Mouse (Mus musculus) spleen, embryonic (tissue): Measurements from ENCODE around the gene Zfp513.
"Not testable (repeated sequence)": the region's sequence is repeated elsewhere in the genome, so short reads cannot be mapped to it uniquely, and the experiment has no call there.

Experiments
- CTCF ChIA-PET: fragments of 350-600 bp; sonication (Branson Sonifier 250); formaldehyde crosslinking; loops from one replicate; lab custom pipeline; 2022; lab: Charles Lee

Zfp513 gene

DNA sequence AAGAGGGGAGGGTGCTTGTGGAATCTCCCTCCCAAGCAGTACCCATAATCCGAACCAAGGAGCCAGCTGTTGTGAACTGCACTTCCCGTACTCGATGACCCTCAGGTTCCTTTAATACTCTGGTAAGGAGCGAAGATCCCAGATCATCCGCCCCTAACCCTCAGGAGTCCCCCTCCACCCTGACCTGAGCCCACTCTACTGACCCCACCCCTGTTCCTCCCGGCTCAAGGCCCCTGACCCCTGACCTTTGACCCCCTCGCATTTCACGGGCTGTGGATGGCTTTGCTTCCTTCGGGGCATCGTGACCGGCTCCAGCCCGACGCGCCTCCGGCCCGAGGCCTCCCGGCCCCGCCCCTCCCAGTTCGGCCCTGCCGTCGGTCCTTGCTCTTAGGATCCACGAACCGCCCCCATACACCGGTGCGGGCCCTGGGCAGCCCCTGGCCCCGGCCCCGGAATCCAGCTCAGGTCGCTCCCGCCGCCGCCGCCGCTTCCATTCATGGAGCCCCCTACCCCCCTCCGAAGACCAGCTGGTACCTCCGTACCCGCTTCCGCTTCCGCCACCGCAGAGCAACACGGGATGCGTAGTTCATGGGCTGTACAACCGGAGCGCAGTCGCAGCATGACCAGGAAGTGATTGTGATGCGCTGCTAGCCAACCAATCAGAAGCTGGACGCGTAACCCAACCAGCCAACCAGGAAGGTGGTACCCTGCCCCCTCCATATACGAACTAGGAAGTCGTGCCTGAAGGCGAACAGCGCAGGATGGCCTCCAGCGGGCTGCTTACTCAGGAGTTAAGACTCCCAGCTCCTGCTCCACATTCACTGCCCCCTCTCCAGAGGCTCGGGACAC lies at the start of gene Zfp513:
Gene Zfp513 (minus strand): TSS at position 562 of the 849 bp plus-strand sequence.
- CTCF ChIA-PET, result no interaction called here

DNA sequence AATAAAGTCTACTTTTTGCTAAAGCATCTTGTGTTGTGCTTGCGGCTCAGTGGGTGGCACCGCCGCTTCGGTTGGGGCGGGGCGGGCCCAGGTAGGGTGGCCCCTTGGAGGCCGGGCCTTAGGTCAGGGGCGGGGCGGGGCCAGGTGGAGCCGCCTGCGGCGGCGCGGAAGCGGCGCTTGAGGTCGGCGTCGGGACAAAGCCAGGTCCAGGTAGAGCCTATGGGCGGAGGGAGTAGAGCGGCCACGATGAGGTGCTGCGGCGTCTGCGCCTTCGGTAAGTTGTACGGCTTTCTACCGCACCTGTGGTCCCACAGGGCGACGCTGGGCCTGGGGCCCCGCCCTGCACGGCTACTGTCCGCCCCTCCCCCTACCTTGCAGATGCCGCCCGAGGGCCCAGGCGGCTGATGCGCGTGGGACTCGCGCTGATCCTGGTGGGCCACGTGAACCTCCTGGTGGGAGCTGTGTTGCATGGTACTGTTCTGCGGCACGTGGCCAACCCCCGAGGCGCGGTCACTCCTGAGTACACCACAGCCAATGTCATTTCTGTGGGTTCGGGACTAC lies 49.5 kb upstream of the Zfp513 start, which contains the start of gene Krtcap3:
Gene Krtcap3 (plus strand): TSS at position 151 of the 561 bp plus-strand sequence.
- CTCF ChIA-PET, result no interaction called here

DNA sequence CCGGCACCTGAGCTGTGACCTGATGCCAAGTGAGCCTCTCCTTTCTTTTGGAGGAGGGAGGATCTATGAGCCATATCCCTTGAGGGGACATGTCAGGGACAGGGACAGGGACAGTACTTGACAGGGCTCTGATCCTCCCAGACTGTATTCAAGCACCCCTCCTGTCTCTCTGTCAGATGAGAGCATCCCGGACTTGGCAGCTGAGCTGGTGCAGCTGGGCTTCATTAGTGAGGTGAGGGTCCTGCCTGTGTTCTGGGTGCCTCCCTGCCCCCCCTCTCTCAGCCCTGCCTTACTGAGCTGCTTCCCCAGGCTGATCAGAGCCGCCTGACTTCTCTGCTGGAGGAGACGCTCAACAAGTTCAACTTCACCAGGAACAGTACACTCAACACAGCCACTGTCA lies 48.6 kb upstream of the Zfp513 start:
- CTCF ChIA-PET, result no interaction called here

DNA sequence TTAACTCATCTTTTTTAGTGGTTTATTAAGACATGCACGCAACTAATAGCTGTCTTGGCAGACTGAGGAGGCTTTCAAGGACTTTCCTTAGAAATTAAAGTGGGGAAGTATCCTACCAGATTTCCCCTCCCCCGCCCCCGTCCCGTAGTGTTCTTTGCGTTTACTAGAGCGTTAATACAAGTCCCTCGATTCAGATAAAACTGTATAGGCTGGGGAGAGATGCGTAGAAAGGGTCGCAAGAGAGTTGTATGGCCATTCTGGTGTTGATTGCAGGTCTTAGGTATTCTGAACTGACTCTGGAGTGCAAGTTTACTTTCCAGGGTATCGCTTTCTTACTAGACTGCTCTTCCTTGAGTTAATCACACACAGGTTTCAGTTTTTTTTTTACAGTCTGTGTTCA lies 40.1 kb upstream of the Zfp513 start:
- CTCF ChIA-PET, result interaction anchor here (1.1 kb wide), 1 partner anchor 28 kb away, joined by 14 read pairs; no protein-coding TSS in a partner anchor

DNA sequence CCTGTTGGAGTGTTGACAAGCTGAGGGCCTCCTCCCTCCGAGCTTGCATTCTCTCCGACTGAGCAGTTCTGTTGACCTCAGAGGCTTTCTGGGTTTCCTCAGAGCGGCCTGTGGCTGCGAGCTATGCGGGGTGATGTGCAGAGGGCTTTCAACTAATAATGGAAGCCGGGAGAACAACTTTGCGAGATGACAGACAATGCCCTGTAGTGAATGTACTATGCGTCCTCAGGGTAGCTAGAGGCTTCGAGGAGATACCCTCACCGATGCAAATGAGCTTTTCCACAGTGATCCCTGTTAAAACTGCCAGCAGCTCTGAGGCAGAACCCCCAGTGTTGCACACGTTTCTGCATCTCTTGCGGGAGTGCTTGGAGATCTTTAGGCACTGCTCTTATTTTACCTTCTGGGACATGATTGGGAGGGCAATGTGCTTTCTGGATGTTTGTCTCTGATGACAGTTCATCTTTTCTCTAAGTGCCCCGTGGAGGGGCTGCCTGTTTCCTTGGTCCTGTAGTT lies 39.5 kb upstream of the Zfp513 start:
- CTCF ChIA-PET, result interaction anchor here (0.7 kb wide), 1 partner anchor 63 kb away, joined by 4 read pairs; no protein-coding TSS in a partner anchor

DNA sequence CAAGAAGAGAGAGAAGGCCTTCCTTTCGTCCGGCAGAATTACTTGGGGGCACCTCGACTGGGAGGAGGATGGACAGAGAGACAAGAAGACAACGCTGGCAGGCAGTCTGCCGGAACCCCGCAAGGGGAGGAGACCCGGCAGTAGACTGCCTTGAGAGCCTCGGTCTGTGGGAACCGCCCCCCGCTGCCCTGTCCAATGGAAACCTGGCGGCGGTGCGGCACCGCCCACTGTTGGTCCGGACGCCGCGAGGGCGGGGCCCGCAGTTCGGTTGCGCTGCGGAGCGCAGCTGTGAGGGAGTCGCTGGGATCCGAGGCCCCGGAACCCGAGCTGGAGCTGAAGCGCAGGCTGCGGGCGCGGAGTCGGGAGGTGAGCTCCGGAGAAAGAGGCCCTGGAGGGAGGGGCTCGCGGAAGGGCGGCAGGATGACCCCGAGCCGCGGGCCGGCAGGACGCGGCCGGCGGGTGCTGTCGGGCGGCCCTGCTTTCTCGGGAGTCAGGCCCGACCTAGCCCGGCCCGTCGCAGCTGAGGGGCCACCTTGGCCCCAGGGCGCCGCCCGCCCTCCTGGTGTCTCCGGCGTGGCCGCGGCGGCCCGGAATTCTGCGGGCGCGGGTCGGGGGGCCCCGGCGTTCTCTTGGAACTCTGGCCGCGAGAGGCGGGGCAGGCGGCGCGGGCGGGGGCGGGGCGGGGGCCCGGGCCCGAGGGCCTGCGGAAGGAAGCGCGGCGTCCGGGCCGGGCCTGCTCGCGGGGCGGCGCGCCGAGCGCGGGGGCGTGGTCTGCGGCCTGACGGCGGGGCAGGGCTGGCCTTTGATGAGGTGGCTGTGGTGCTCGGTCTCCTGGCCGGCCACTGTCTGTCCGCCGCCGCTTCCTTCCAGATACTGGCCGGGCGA lies 38.8 kb upstream of the Zfp513 start, which contains the start of the genes Nrbp1 and Gm9970:
Gene Nrbp1 (plus strand): TSS at position 228 of the 885 bp plus-strand sequence.
Gene Gm9970 (minus strand): TSS at position 596 of the 885 bp plus-strand sequence.
- CTCF ChIA-PET, result interaction anchor here (0.7 to 0.8 kb wide), 2 partner anchors 50 to 64 kb away, joined by 3 to 4 read pairs; partner anchors contain the start of gene Ift172

DNA sequence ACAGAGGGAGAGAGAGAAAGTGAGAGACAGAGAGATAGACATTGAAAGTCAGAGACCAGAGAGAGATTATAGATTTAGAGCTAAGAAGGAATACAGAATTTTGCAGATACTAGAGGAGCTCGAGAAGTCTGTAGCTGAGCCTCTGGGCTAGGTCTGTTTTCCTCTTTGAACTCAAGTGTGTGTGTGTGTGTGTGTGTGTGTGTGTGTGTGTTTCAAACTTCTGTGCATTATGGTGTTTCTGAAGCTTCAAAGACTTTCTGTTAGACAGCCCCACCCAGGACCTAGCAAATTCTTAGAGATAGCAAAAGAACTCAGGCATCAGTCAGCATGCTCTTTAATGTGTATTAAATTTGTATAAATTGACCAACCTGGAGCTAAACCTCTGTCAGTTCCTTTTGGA lies 24.5 kb upstream of the Zfp513 start:
- CTCF ChIA-PET, result no interaction called here

DNA sequence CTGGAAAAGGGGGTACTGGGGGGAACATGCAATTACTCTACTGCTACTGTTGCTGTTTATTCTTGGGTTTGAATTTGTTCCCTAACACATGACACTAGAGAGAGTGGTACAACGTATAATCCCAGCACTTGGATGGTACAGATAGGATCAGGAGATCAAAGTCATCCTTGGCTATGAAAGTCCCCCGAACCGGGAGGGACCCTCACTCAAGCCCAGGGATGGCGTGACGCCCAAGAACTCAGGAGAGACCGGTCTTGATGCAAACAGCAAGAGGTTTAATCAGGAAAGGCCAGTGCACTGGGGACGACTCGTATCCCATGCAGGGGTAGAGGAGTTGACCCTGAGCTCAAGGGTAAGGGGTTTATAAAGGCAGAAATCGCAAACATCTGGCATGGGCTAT lies 20.6 kb upstream of the Zfp513 start:
- CTCF ChIA-PET, result no interaction called here

DNA sequence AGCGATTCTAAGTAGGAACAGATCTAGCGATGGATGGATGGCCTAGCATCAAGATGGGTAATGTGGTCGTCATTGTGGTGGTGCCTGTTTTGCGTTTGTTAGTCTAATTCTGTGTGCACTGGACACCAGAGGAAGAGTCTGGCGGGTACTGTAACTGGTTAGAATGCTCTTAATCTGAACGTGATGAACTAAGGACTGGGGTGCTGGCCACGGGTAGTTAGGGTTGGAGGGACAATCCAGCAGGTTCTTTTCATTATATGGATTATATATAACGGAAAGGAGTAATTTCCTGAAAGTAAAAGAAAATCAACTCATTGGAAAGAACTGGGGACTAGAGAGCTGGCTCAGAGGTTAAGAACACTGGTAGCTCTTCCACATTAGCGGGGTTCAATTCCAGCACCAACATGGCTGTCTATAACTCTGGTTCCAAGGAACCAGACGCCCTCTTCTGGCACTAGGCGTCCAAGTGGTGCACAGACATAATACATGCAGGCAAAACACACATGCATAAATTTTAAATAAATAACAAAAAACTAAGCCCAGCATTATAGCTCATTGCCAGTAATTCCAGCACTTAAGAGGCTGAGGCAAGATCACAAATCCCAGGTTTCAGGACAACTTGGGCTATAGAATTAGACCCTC lies 19.3 kb upstream of the Zfp513 start:
- CTCF ChIA-PET, result no interaction called here

DNA sequence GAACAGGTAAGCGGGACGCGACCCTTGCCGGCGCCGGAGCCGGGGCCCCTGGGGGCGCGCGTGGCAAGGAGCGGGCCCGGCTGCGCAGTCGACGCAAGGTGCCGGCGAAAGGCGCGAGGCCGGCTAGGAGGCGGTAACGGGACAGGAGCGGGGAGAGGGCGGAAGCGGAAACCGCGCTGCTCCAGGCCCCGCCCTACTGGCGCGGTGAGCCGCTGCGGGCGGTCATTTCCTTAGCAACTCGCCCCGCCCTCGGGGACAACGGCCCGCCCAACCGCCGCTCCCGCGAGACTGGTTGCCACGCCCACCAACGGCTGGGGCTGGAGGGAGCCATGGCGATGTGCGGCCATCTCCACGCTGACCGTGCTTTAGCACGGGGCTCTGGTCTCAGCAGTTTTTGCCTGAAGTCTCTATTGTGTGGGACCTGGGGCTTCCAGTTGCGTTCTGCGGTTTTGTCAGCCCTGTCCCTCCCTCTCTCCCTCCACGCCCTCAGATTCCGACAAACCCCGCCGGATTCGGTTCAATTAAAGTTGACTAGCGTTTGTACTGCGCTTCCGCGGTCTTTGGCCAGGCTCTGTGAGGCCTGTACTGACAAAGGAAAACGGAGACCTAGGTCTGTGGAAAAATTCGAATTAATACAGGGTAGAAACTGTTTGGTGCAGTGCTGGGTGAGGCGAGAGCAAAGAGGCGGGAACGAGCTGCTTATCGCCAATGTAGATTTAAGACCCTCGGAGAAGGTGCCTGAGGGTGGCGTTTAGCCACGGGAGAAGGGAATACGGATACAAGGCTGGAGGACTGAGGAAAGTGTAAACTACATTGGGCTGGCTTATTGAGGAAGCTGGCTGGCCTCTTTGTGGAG lies 18.6 kb upstream of the Zfp513 start, which contains the start of gene Ppm1g:
Gene Ppm1g (minus strand): TSS at position 240 of the 856 bp plus-strand sequence.
- CTCF ChIA-PET, result no interaction called here

DNA sequence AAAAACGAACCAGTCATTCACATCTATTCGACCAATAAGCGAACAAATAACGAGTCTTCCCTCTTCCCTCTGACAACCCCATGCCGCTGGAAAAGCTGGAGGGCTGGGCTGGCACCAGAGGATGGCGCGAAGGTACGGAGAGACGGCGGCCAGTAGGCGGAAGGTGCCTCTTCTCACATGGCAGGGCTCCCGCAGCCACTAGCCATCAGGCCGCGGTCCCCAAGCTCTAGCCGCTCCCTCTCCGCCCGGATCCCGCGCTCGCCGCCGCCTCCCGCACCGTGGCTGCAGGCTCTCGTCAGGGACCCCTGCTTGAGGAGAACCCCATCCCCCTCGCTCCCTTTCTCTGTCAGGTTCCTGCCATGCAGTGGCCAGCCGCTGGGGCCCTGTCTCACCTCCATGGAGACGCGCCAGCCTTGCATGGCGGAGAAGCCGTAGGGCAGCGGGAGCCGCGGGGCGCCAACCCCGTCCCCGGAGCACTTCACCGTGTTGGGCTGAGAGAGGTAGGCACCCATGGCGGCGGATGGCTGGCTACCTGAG lies 17.9 kb upstream of the Zfp513 start:
- CTCF ChIA-PET, result no interaction called here

DNA sequence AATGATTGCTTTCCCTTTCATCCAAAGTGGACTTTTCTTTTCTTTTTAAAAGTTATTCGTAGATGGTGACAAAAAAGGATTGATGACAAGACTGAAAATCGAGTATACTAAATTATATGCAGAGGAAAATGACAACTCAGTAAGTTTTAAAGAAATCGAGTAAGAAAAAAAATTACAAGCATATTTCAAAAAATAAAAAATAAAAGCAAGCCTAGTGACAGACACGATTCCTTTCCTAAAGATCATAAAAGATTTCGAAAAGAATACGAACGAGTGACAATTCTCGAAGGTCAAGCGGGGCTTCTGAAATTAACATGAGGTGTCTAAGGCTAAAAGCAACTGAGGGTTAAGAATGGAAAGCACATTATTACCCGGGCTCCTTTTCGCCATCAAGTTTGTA lies 17.4 kb upstream of the Zfp513 start:
- CTCF ChIA-PET, result interaction anchor here (1.2 kb wide), 1 partner anchor 109 kb away, joined by 3 read pairs; no protein-coding TSS in a partner anchor

DNA sequence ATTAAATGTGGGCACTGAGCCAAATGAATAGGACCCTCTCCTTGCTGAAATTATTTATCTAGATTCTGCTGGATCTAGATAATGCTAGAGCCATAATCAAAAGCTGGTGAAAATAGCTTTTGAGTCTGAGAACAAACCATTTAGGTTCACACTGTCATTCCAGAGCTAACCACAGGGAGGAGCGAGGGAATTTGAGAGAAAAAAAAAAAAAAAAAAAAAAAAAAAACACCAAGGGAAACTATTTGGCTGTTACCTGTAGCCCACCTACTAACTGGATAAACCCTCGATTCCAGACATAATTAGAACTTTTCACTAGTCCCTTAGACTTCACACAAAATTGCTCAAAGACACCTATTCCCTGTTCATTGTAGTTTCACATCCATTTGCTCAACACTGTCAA lies 17.0 kb upstream of the Zfp513 start:
- CTCF ChIA-PET, result interaction anchor here (0.6 to 1.2 kb wide), 3 partner anchors 33 to 303 kb away, joined by 3 to 5 read pairs (median 3); no protein-coding TSS in a partner anchor

DNA sequence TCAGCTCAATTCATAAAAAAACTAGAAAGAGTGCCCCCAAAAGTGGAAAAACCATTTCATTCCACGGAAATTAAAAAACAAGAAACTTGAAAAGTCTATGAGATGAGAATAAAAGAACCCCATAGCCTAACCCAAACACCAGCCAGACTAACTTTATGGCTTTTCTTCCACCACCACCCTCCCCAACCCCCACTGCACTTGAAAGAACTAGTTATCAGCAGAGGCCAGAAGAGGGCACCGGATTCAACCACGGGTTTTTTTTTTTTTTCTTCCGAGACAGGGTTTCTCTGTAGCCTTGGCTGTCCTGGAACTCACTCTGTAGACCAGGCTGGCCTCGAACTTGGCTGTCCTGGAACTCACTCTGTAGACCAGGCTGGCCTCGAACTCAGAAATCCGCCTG lies 16.2 kb upstream of the Zfp513 start:
- CTCF ChIA-PET, result interaction anchor here (0.7 to 1.2 kb wide), 3 partner anchors 32 to 509 kb away, joined by 3 read pairs; no protein-coding TSS in a partner anchor

DNA sequence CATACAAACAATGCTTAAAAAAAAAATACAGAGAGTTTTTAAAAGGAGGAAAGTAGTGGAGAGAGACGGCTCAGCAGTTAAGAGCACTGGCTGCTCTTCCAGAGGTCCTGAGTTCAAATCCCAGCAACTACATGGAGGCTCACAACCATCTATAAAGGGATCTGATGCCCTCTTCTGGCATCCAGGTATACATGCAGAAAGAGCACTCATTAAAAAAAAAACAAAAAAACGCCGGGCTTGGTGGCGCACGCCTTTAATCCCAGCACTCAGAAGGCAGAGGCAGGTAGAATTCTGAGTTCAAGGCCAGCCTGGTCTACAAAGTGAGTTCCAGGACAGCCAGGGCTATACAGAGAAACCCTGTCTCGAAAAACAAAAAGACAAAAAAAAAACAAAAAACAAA lies 14.5 kb upstream of the Zfp513 start:
- CTCF ChIA-PET, result not testable (repeated sequence)

DNA sequence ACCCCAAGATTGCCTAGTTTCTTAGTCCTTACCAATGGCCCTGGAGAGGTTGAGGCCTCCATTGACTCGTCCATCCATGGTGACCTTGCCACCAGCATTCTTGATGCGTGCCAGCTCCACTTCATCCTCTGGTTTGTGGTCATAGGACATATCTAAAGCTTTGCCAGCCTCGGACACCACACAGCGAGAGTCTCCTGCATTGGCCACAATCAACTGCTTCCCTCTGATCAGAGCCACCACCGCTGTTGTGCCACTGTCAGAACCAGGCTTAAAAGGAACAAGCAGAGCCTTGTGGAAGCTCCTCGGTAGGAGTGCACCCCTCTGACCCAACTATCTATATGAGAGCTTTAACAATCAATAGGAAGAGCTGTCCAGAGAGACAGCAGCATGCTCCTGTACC lies 2.3 kb upstream of the Zfp513 start:
- CTCF ChIA-PET, result interaction anchor here (1.1 kb wide), 1 partner anchor 11 kb away, joined by 3 read pairs; no protein-coding TSS in a partner anchor

DNA sequence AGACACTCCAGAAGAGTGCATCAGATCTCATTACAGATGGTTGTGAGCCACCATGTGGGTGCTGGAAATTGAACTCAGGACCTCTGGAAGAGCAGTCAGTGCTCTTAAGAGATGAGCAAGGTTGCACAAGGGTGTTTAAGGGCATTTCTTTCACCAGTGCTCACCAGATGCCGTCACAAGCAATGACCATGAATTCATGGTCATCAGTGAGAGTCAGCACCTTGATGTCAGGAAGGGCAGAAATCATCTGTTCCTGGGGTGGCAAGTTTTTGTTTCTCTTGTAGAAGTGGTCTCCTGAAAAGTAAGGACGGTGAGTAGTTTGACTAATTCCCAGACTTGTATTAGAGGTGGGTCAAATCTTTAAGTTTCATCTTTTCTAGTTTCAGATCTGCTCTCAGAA lies 1.8 kb upstream of the Zfp513 start:
- CTCF ChIA-PET, result interaction anchor here (1.1 kb wide), 1 partner anchor 11 kb away, joined by 3 read pairs; no protein-coding TSS in a partner anchor

DNA sequence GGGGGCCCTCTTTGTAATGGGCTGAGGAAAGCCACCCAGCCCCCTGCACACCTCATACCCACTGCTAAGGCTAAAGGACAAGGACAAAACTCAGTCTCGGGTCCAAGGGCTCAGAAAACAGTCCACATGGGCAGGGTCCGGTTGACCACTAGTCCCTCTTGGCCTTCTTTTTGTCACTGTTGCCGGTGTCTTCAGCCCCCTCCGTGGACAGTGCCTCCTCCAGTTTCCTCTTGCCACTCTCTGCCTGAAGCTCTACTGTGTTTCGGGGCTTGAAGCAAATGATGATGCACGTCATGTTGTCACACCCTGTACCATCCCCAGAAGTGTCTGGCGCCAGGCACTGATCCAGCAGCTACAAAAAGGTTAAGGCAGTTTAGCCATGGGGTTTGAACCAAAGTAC lies 830 bp upstream of the Zfp513 start:
- CTCF ChIA-PET, result no interaction called here
